Mouse (Mus musculus): ENCODE data around the gene Hspa2. TPM values are rescaled to one million over a fixed set of nuclear protein-coding genes. Genes with fewer than 3 reads are reported as not detected.
"Not testable (repeated sequence)": the region's sequence is repeated elsewhere in the genome, so short reads cannot be mapped to it uniquely, and the experiment has no call there.

The Hspa2 gene
- total RNA-seq, 1 experiment from 2014 or later: 26.3 TPM

- DNase-seq: no peak
These were observed 30.1 kb downstream of the Hspa2 start for GRCm38 (mm10) chr12:76434111-76434510.

- DNase-seq: no peak
These were observed 31.1 kb downstream of the Hspa2 start for GRCm38 (mm10) chr12:76435084-76435483.

- DNase-seq: no peak
These were observed 31.6 kb downstream of the Hspa2 start for GRCm38 (mm10) chr12:76435549-76435948.

GRCm38 (mm10) chr12:76443488-76443887 lies 39.5 kb downstream of the Hspa2 start:
- DNase-seq: not testable (repeated sequence)

GRCm38 (mm10) chr12:76444359-76444772 lies 40.4 kb downstream of the Hspa2 start:
- no peak for DNase-seq

GRCm38 (mm10) chr12:76444862-76445261 lies 40.9 kb downstream of the Hspa2 start:
- DNase-seq: no peak

GRCm38 (mm10) chr12:76446201-76446600 lies 42.2 kb downstream of the Hspa2 start:
- DNase-seq: no peak

- DNase-seq: no peak
These were observed 44.2 kb downstream of the Hspa2 start for GRCm38 (mm10) chr12:76448127-76448526.

- DNase-seq: no peak
These were observed 48.2 kb downstream of the Hspa2 start for GRCm38 (mm10) chr12:76452203-76452602.

Other genes with a start within 250 kb of the Hspa2 start
- gene Esr2, start 226.9 kb upstream of the Hspa2 start, total RNA-seq (2021): not detected in 2 replicates
- gene Tex21, start 157.4 kb upstream of the Hspa2 start, total RNA-seq (2021): not detected in 2 replicates
- gene Mthfd1, start 148.9 kb upstream of the Hspa2 start, total RNA-seq (2021): 54.7 and 64.6 TPM in 2 replicates
- gene Akap5, start 79.3 kb upstream of the Hspa2 start, total RNA-seq (2021): 0.81 and 1.1 TPM in 2 replicates
- gene Zbtb25, start 34.6 kb upstream of the Hspa2 start, total RNA-seq (2021): 8.7 and 12.9 TPM in 2 replicates
- gene Zbtb1, start 33.9 kb upstream of the Hspa2 start, total RNA-seq (2021): 8.1 and 8.2 TPM in 2 replicates
- 0.52 TPM in 1 of 2 replicates, not detected in the other for gene Ppp1r36, start 13.4 kb downstream of the Hspa2 start, total RNA-seq (2021)
- gene Plekhg3, start 126.7 kb downstream of the Hspa2 start, total RNA-seq (2021): 12.2 and 14.7 TPM in 2 replicates